Mouse (Mus musculus) kidney, adult 2 months (tissue): ENCODE results near the gene Csrp2.

ENCODE experiments used
- CTCF ChIP-seq: fragments of 200-500 bp; conservative IDR thresholded peaks from 2 replicates; pipeline ENCODE4 v1.5.1; 2011; ENCODE audit warnings: low read depth, mild to moderate bottlenecking, control low read depth, low read length, moderate library complexity, mixed read lengths; ENCODE audit not compliant: insufficient read depth, insufficient read length
- POLR2A ChIP-seq: fragments of 200-500 bp; IDR thresholded peaks from one replicate; pipeline ENCODE4 v1.6.1; 2011; ENCODE audit warnings: low read depth, low read length, control low read depth

DNA sequence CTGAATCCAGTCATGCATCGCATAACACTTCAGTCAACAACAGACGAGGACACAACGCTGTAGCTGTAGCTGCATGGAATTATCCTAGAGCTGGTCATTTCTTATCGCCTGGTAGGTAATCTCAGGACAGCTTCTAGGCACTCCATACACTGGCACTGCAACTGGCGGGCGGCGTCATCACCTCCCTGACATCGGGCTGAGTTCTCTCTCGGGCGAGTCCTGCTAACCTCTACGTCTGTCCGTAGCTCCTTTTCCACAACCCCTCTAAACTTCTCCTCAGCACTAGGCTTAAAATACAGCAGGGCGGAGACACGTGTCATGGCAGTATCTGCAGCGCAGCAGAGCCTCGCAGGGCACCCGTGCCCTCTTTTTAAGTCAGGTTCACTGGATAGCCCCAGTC lies 67.1 kb downstream of the Csrp2 start:
- no peak for TF ChIP-seq CTCF
- no peak for TF ChIP-seq POLR2A
